Mouse (Mus musculus) naive thymus-derived CD4-positive, alpha-beta T cell, adult 5 months (primary cell): ENCODE results near the gene Ajuba. TPM values are rescaled to one million over a fixed set of nuclear protein-coding genes. Genes with fewer than 3 reads are reported as not detected.

Source experiments
- polyA plus RNA-seq: library from polyadenylated mRNA; unstranded; fragments of 100-300 nt; shearing (Covaris generic); gene quantifications from one replicate; pipeline ENCODE4 v1.2.1, GENCODE M21; 2017

The Ajuba gene
- not detected for polyA plus RNA-seq

GRCm38 (mm10) chr14:54577089-54577982 lies at the start of gene Ajuba:
Ajuba (minus strand) TSS chr14:54577558.

DNA sequence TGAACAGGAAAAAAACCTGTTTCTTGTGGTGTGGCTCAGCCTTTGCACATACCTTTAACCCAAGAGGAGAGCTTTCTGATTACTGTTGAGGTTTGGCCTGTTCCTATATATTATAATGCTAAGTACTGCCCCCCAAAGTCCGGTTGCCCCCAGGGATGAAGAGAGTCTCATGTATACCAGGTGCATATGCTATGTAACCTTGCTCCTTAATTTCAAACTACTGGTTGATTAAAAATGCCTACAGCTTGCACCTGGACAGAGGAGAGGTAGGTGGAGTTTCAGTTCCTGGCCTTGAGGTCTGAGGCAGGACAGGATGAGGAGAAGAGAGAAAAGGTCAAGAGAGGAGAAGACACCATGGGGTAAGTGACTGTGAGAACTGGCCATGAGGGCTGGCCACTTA lies 43.8 kb upstream of the Ajuba start, which contains the start of gene Psmb11:
Gene Psmb11, plus strand, starts transcription at position 301 of the 400 bp plus-strand sequence.

DNA sequence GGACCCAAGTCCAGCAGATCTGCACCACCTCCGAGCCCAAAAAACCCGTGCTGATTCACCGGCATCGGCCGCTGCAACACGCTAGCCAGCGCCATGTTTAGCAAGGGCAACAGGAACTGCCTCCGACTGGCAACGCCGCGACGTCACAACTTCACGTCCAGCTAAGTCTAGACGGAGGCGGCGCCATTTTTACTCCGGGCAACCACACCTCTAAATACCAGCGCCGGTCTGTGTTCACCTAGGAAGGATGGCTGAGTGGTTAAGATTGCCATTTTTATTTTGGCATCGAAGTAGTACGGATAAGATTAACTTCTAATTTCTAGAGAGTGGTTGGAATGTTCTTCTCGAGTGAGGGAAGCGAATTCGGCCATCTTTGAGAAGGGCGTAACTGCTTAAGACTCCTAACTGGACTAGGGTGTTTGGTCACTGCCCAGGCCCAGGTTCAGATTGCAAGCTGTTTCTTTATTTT lies 40.6 kb upstream of the Ajuba start, which contains the start of gene Psmb5:
Gene Psmb5, minus strand, starts transcription at position 126 of the 469 bp plus-strand sequence.

GRCm38 (mm10) chr14:54605752-54606321 lies 28.5 kb upstream of the Ajuba start, which contains the start of gene 4931414P19Rik:
4931414P19Rik (minus strand) TSS chr14:54605993.

DNA sequence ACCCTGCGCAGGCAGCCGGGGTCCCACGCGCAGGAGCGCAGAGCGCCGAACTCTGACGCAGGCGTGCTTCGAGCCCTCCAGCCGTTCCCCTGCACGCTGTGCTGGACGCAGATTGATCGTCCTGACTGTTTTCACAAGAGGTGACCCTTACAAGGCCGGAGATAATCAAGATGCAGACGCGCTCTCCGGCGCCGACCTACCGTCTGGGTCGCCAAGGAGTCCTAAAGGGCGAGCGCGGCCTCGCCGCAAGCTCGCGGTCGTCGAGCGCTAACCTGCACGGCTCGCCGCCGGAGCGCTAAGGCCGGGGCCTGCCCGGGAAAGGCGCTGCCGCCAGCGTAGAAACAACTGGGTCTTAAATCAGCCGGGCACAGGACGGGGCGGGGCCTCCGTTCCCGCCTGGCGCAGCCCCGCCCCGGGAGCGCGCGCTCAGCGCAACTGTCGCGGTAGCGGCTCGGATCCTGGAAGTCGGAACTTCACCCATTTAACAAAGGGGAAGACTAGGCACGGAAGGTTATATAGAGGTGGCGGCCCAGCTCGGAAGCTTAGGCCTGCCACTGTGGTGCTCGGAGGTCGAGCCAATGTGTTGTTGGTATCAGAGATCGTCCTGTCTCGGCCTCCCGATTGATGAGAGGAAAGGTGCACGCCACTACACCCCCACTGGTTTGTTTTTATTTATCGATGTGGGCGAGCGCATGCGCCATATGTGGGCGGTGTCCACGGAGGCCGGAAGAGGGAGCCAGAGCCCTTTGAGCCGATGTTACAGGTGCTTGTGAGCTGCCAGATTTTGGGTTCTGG lies 23.2 kb downstream of the Ajuba start, which contains the start of gene Haus4:
Gene Haus4, minus strand, starts transcription at position 642 of the 795 bp plus-strand sequence.

Other genes starting within 250 kb of the Ajuba start
- gene Oxa1l, start 216.7 kb downstream of the Ajuba start, polyA plus RNA-seq: 51.3 TPM
- gene Slc7a7, start 159.8 kb downstream of the Ajuba start, polyA plus RNA-seq: 1.2 TPM
- 69.2 TPM for gene Mrpl52, start 150.6 kb downstream of the Ajuba start, polyA plus RNA-seq
- 0.49 TPM for gene Mmp14, start 145.9 kb downstream of the Ajuba start, polyA plus RNA-seq
- 182 TPM for gene Lrp10, start 113.4 kb downstream of the Ajuba start, polyA plus RNA-seq
- gene Rem2, start 101.5 kb downstream of the Ajuba start, polyA plus RNA-seq: not detected
- gene Prmt5, start 60.0 kb downstream of the Ajuba start, polyA plus RNA-seq: 32.4 TPM
- gene Haus4, start 22.9 kb downstream of the Ajuba start, polyA plus RNA-seq: 23.9 TPM
- 0.90 TPM for gene 4931414P19Rik, start 28.4 kb upstream of the Ajuba start, polyA plus RNA-seq
- 122 TPM for gene Psmb5, start 40.5 kb upstream of the Ajuba start, polyA plus RNA-seq
- 0.07 TPM for gene Psmb11, start 43.9 kb upstream of the Ajuba start, polyA plus RNA-seq
- not detected for gene Gm17606, start 63.4 kb upstream of the Ajuba start, polyA plus RNA-seq
- gene Cdh24, start 63.8 kb upstream of the Ajuba start, polyA plus RNA-seq: 3.2 TPM
- gene 1700123O20Rik, start 108.7 kb upstream of the Ajuba start, polyA plus RNA-seq: 72.4 TPM
- 153 TPM for gene Acin1, start 109.4 kb upstream of the Ajuba start, polyA plus RNA-seq
- gene Gm29776, start 121.3 kb upstream of the Ajuba start, polyA plus RNA-seq: not detected
- gene Cebpe, start 134.6 kb upstream of the Ajuba start, polyA plus RNA-seq: not detected
- gene Slc7a8, start 204.4 kb upstream of the Ajuba start, polyA plus RNA-seq: not detected
- gene Rnf212b, start 236.6 kb upstream of the Ajuba start, polyA plus RNA-seq: not detected